Mouse (Mus musculus): ENCODE results near the gene Ptpra.

GRCm38 (mm10) chr2:130449021-130449793, 871 bp upstream of the Ptpra start:
- TF ChIP-seq CTCF (IDR thresholded peaks at IDR 0.05; ENCODE audit: low read depth) = no peak
- TF ChIP-seq EP300 (IDR thresholded peaks at IDR 0.05; ENCODE audit: low read depth) = no peak
